Mouse (Mus musculus): ENCODE data around the gene Golph3. TPM values are rescaled to one million over a fixed set of nuclear protein-coding genes. Genes with fewer than 3 reads are reported as not detected.

Golph3 gene
- 10 to 100 TPM; 81.6 to 89.8 TPM for total RNA-seq (2021)

GRCm38 (mm10) chr15:12321091-12321787 lies at the start of gene Golph3:
Gene Golph3 (plus strand): TSS chr15:12321450.
- intact Hi-C loops (cut with DNase I) = loop anchor here (5.0 kb wide), 2 partner anchors 36 to 114 kb away; partner anchors contain the start of gene Mtmr12
- peak; percentile 88 for DNase-seq (ENCODE audit: low spot score)

DNA sequence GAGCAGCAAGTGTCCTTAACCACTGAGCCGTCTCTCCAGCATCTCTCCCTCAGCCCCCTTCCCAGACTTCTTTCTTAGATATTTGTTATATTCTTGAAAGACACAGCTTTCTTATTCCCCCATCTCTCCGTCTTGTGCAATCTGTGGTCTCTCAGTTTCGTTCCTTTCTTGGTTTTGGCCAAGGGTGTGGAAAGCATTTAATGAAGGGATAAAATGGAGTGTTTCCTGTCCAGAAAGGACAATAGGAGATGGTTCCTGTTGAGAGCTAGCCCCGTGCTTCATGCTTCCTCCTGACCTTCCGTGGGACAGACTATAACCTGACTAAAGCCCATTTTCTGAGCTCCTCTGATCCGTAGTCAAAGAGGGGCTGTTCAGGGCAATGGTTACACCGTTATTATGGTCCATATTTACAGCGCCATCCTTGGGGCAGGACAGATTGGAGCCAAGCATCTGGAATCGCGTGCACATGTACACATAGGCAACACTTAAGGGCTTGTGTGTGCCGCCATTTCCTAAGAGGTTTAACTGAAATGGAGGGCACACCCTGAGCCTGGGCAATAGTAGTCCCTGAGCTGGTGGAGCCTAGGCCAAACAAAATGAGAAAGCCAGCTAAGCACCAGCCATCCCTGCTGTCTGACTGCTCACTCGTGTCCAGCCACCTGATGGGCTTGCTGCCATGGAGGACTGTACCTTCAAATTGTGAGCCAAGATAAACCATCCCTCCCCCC lies 47.8 kb upstream of the Golph3 start:
- intact Hi-C loops (cut with DNase I) = loop anchor here (10.0 kb wide), 1 partner anchor 521 kb away; no protein-coding TSS in a partner anchor
- DNase-seq (ENCODE audit: low spot score) = no peak

GRCm38 (mm10) chr15:12274053-12274769 lies 47.0 kb upstream of the Golph3 start:
- no peak for DNase-seq (ENCODE audit: low spot score)
- intact Hi-C loops (cut with DNase I) = loop anchor here (10.0 kb wide), 1 partner anchor 521 kb away; no protein-coding TSS in a partner anchor

DNA sequence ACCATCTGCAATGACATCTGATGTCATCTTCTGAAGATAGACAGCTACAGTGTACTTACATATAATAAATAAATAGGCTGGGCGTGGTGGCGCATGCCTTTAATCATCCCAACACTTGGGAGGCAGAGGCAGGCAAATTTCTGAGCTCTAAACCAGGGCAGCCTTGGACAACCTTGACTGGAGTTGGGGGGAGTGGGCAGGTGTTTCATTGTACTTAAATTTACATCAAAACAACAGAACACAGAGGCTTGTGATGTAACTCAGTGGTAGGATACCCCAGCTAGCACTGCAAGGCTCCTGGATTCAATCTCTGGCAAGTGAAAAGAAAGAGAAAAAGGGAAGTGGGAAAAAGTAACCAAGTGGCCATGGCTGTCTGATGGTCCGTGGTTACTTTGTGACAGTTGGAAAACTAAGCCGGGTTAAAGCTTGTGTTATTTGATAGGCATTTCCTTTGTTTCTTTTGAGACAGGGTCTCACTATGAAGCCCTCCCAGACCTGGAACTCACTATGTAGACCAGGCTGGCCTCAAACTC lies 46.1 kb upstream of the Golph3 start:
- no peak for DNase-seq (ENCODE audit: low spot score)
- intact Hi-C loops (cut with DNase I) = loop anchor here (10.0 kb wide), 1 partner anchor 520 kb away; no protein-coding TSS in a partner anchor

DNA sequence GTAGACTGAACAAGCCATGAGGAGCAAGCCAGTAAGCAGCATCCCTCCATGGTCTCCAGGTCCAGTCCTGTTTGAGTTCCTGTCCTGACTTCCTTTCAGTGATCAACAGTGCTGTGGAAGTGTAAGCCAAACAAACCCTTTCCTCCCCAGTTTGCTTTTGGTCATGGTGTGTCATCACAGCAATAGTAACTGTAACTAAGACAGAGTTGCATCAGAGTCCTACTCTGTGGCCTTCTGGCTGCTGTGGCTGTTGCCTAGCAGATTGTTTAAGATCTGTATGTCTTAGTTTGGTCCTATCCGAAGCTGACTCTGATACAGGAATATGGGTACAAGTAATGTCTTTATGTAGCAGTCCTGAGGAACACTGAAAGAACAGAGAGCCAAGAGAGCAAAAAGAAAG lies 41.4 kb upstream of the Golph3 start:
- no peak for DNase-seq (ENCODE audit: low spot score)
- intact Hi-C loops (cut with DNase I) = loop anchor here (10.0 kb wide), 1 partner anchor 515 kb away; no protein-coding TSS in a partner anchor

- DNase-seq (ENCODE audit: low spot score) = peak; percentile 4
- intact Hi-C loops (cut with DNase I) = no loop called here
Measured at GRCm38 (mm10) chr15:12284794-12285534, 36.3 kb upstream of the Golph3 start.

GRCm38 (mm10) chr15:12285535-12285809 lies 35.8 kb upstream of the Golph3 start:
- intact Hi-C loops (cut with DNase I) = no loop called here

GRCm38 (mm10) chr15:12290330-12290729 lies 30.9 kb upstream of the Golph3 start:
- intact Hi-C loops (cut with DNase I) = no loop called here
- DNase-seq (ENCODE audit: low spot score) = no peak

More at GRCm38 (mm10) chr15:12285535-12285809, 35.8 kb upstream of the Golph3 start:
- DNase-seq (ENCODE audit: low spot score) = no peak

- DNase-seq (ENCODE audit: low spot score) = no peak
- intact Hi-C loops (cut with DNase I) = no loop called here
Measured at GRCm38 (mm10) chr15:12291757-12292156, 29.5 kb upstream of the Golph3 start.

- intact Hi-C loops (cut with DNase I) = no loop called here
- DNase-seq (ENCODE audit: low spot score) = no peak
Measured at GRCm38 (mm10) chr15:12296228-12296627, 25.0 kb upstream of the Golph3 start.

DNA sequence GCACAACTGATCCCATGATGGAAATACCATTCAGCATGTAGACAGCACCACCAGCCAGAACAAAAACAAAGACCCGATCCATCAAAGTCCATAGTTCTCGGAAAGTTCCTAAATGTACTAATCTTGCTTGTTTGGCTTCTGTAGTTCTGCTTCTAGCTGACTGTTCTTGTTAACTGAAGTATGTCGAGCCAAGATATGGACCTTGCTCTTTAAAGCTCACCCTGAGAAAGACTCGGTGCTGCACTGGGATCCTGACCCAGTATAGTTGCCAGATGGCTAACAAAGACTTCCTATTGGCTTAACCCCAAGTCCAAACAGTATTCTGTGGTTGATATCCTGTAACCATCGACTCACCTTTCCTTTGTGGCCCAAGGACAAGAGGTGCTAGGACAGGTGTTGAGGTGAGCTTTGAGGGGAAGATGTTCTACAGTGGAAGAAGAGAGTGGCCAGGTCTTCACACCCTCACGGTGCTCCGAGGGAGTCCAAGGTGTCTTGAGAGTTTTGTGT lies 23.0 kb upstream of the Golph3 start:
- DNase-seq (ENCODE audit: low spot score) = no peak
- intact Hi-C loops (cut with DNase I) = no loop called here

GRCm38 (mm10) chr15:12301771-12302170 lies 19.5 kb upstream of the Golph3 start:
- intact Hi-C loops (cut with DNase I) = no loop called here
- DNase-seq (ENCODE audit: low spot score) = no peak

GRCm38 (mm10) chr15:12306188-12307071 lies 14.8 kb upstream of the Golph3 start:
- DNase-seq (ENCODE audit: low spot score) = no peak
- intact Hi-C loops (cut with DNase I) = no loop called here

GRCm38 (mm10) chr15:12307114-12307513 lies 14.1 kb upstream of the Golph3 start:
- DNase-seq (ENCODE audit: low spot score) = no peak
- intact Hi-C loops (cut with DNase I) = no loop called here

DNA sequence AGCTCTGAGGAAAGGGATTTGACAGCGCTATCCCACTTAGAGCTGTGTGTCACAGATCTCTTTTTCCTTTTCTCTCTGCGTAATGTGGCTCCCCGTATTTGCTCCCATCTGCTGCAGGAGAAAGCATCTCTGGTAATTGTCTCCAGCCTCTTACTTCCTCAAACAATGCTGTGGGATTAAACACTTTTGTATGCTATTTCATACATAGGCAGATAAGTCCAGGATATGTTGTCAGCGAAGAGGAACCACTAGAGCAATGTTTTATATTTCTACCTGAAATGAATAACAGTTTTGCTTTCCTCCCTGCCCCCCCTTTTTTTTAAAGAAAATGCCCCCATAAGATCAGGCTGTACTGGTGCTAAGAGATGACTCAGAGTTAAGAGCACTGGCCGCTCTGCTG lies 12.7 kb upstream of the Golph3 start:
- intact Hi-C loops (cut with DNase I) = no loop called here

DNA sequence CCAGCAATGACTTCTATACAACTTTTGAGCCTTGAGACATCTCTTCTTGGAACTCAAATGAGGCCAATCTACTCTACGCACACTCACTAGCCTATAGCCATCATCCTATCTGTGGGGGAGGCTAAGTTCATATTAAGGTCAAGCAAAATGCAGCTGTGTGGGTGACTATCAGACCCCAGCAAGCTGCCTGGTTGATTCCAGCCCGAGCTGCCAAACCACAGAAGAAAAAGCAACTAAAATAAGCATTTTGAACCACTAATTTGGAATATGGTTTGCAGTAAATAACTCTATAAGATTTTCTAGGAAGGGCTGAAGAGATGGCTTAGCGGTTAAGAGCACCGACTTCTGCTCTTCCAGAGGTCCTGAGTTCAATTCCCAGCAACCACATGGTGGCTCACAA lies 10.6 kb upstream of the Golph3 start:
- intact Hi-C loops (cut with DNase I) = no loop called here
- DNase-seq (ENCODE audit: low spot score) = no peak

More for the DNA sequence above, 12.7 kb upstream of the Golph3 start:
- DNase-seq (ENCODE audit: low spot score) = no peak

- no peak for DNase-seq (ENCODE audit: low spot score)
- intact Hi-C loops (cut with DNase I) = no loop called here
Measured at GRCm38 (mm10) chr15:12311465-12311864, 9.8 kb upstream of the Golph3 start.

DNA sequence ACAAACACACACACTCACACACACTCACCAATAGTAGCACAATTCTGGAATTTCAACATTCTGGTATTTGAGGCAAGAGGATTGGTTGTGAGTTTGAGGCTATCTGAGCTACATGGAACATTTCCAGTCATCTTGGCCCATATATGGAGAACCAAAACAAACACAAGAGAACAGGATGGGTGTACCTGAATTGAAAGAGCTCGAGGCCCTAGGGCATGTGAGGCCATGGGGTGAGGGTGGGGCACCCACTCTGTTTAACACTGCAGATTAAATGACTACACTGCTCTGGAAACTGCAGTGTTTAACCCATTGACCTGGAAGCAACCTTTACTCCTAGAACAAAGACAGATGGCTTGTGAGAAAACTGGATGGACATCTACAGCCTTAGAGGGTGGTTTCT lies 8.0 kb upstream of the Golph3 start:
- intact Hi-C loops (cut with DNase I) = no loop called here
- no peak for DNase-seq (ENCODE audit: low spot score)

GRCm38 (mm10) chr15:12314584-12314983 lies 6.7 kb upstream of the Golph3 start:
- intact Hi-C loops (cut with DNase I) = no loop called here

More at GRCm38 (mm10) chr15:12314584-12314983, 6.7 kb upstream of the Golph3 start:
- DNase-seq (ENCODE audit: low spot score) = no peak

Measured in heart, postnatal 25 days (tissue).